Mouse (Mus musculus) layer of hippocampus, adult 9-11 months (tissue): Measurements from ENCODE around the gene Il23a.
"Not testable (repeated sequence)": the region's sequence is repeated elsewhere in the genome, so short reads cannot be mapped to it uniquely, and the experiment has no call there.

Experiments
- DNase-seq: peaks from one replicate; pipeline ENCODE4 v3.0.0; 2022

The Il23a gene

DNA sequence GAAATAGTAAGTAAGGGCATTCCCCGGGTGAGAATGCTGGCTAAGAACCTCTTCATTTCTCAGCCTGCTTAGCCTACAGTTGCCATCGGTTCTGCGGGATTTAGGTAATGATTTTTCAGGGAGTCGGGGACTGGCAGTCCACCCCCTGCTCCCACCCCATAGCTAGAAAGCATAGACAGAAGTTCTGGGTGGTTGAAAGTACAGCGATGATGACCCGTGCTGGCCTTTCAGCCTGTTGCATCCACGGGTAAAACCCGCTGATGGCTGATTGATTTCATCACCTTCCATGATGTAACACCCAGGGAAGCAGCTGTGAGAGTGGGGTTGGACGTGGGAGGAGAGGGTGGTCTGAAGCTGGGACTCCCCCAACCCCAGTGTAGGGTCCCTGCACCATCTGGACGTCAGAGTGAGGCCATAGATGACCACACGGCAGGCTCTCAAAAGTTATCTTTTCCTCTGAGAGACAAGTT, at the start of gene Il23a:
TSS of gene Il23a (minus strand) at position 51 of the 470 bp plus-strand sequence.
- DNase-seq, result no peak

GRCm38 (mm10) chr10:128347541-128347940, 49.0 kb upstream of the Il23a start:
- no peak for DNase-seq

- DNase-seq, result peak; percentile 81
Observed at GRCm38 (mm10) chr10:128344568-128345275, 46.2 kb upstream of the Il23a start.

DNA sequence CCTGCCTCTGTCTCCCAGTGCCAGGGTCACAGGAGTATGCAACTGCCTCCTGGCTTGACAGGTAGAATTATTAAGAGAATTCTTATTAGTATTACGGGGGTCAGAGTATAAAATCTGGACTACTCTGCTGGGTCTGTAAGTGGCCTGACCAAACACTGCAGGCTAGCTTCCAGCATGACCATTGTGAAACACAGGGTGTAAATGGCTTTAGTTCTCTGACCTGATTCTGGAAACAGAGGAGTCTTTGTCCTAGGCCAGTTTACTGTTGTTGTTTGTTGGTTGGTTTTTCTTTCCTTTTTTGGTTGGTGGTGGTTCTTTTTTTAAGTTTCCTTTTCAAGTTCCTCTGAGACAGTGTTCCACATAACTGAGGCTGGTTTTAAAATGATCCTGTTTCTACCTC, 44.9 kb upstream of the Il23a start:
- no peak for DNase-seq

GRCm38 (mm10) chr10:128340257-128340656, 41.7 kb upstream of the Il23a start:
- DNase-seq, result no peak

DNA sequence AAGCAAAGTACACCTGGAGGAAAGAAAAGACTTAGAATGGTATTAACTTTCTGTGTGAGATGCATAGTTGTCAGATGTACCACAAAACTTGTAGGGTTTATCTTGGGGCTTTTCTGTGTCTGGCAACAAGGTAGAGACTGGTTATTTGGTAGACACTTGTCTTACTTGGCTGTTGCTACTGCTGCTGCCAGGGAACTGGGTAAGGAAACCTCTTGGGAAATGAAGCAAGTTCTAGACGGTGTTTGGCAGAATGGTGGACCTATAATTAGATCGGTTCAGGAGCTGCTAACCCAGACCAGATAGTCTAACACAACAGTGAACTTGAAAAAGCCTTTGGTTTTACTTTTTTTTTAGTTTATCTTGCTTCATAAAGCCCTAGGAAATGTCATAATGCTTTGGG, 40.4 kb upstream of the Il23a start:
- no peak for DNase-seq

DNA sequence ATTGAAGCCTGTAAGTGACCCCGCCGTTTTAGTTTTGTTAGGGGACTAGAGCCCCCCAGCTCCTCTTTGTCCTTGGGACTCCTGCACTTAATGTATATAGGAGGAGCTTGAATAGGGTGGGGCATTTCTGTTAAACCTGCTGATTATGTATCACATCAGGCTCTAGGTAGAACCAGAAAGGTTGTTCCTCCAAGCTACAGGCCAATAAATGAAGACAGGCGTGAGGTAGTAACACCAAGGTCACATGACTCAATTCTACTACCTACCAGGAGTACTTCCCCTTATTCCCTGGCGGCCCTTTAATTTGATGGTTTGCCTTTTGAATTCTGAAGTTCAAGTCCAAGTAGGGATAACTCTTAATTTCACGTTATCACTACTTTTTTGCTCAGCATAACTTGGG, 39.9 kb upstream of the Il23a start:
- no peak for DNase-seq

DNA sequence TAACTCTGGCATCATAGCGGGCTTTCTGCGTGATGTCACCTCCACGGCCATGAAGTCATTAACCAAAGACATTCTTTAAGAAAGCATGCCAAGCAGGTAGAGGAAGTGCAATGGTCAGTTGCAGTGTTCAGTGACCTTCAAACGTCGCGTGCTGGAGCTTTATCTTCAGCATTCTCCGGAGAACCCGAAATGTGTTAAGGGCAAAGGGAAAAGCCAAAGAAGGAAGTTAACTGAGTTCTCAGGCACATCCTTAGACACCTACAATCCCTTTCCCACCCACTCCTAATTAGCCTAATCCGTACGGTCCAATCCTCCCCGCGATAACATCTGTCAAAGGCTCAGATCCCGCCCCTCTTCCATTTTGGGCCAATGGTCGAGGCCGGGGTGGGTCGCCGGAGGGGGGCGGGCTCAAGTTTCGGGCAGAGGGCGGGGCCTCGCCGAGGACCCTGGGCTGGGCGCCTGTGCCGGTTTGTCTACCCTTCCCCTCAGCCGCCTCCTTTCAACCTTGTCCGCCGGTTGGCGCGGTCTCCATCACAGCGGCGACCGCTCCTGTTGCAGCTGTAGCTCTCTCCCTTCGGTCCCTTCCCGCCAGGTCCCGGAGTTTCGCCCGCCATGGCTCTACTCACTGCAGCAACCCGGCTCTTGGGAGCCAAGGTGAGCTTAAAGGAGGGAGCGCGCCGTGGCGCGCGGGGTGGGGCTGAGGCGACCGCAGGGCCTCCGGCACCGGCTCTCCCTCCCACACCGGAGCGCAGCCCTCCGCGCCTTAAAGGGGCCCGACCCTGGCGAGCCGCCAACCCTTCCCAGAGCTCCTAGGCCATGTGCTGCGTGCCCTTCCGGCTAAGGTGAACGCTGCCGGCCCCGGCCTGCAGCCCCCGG, 39.0 kb upstream of the Il23a start, which contains the start of gene Cs:
TSS of gene Cs (plus strand) at position 429 of the 876 bp plus-strand sequence.
- peak; percentile 97 for DNase-seq

DNA sequence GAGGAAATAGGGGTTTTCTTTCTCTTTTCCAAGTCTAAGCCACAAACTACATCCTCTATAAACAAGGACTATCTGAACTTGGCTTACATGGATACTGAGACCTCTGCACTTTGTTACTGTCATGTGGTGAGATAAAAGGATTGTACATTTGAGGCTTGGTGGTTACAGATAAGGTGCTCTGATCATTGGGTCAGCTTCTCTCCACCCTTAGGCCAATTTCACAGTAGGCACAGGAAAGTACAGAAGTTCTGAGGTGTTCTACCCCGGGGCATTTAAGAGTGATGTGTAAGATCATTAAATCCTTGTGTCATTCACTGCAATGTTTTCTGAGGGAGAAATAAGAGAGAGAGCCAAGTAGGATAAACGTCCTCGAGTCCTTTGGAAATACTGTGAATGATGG, 38.0 kb upstream of the Il23a start:
- DNase-seq, result no peak

DNA sequence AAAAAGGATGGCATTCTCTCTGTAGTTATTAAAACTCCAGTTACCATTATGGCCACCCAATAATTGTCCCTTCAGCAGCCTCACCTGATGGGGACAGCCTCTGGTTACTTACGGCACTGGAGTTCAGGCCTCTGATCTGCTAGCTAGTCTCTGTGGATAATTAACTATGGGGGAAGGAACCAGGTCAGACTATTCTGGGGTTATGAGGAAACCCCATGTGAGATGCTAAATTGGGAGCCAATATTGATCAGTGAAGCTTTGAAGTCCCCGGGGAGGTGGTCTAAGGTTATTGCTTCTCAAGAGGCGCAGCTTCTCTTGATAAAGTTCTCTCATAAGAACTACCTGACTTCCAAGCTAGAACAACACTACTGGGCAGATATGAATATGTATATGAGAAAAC, 37.6 kb upstream of the Il23a start:
- DNase-seq, result no peak

DNA sequence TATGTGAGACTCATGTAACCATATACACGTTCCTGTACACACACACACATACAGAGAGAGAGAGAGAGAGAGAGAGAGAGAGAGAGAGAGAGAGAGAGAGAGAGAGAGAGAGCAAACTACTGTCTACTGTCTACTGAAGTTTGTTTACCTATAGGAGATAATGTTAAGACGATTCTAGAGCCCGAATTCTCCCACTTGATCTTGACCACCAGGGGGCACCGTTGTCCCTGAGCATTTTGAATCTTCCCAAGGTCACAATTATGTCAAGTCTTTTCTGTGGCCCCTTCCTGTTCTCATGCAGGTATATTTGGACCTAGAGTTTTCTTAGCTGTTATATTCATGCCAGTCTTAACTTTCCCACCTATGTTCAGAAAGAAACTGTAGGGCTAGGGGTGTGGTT, 37.0 kb upstream of the Il23a start:
- no peak for DNase-seq

GRCm38 (mm10) chr10:128332358-128333249, 34.1 kb upstream of the Il23a start:
- DNase-seq, result not testable (repeated sequence)

DNA sequence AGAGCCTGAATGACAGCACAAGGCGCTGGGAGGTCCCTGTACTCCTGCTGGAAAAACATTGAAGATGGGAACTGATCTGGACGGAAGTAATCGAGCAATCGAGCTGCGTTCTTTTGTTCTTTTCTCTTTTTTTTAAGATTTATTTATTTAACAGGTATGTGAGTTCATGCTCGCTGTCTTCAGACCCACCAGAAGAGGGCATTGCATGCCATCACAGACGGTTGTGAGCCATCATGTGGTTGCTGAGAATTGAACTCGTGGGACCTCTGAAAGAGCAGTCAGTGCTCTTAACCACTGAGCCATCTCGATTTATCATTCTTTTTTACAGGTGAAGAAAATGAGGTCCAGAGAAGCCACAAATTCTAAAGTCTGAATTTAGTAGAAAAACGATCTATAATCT, 29.1 kb upstream of the Il23a start:
- no peak for DNase-seq

DNA sequence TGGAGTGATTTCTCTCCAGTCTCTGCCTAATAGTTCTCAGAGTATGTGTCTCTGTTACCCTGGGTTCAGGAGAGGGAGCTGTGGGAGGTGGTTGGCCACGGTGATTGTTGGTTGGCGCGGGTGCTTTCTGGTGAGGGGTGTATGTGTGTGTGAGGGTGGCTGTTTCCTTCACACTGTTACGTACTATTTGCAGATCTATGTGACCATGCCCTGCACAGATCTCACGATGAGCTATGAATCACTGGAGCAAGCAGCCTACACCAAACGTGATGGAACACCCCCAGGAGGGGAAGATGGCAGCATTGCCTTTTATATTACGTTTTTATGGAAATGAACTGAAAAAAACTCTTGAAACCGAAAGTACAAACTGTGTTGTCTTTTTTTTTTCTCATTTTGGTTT, 28.3 kb upstream of the Il23a start:
- DNase-seq, result no peak

GRCm38 (mm10) chr10:128323516-128323915, 25.0 kb upstream of the Il23a start:
- no peak for DNase-seq

DNA sequence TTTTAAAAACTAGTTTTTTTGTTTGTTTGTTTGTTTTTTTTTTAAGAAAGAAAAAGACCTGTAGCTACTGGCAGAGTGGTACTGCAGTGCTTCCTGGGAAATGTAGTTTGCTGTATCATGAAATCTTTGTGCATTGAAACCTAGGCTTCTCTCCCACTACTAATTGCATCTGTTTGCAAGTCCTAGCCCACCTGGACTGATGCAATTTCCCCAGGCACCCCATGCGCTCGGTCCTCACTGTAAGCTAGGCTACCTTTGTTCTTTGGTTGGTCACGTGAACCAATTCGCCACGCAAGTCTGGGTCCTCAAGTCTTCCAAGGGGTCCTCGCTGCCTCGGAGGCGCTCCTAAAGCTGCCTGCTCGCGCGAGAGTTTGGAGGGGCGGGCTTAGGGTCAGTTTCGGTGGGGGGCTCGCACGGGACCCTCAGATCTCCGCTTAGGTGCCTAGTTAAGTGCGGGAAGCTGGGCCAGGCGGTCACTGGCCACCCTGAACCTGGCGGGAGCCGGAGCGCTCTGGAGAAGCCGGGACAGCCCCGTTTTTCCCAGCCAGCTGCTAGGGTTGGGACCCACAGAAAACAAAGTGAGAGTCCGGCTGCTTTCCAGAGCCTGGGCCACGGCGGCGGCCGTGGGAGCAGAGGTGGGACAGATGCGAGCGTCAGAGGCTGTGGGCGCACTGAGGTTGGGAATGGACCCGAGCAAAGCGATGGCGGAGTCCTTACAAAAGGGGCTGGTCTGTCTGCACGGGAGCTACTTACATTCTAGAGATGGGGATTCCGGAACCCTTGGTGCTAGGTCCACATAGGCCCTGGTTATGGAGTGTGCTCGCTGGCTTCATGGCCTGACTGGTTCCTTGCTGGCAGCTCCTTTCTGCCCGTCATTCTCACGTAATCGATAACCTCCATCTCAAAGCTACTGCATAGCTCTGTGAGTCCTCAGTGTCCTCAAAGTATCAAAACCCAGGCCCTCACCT, 23.9 kb upstream of the Il23a start, which contains the start of gene Cnpy2:
TSS of gene Cnpy2 (plus strand) at position 319 of the 968 bp plus-strand sequence.
- peak; percentile 84 for DNase-seq

DNA sequence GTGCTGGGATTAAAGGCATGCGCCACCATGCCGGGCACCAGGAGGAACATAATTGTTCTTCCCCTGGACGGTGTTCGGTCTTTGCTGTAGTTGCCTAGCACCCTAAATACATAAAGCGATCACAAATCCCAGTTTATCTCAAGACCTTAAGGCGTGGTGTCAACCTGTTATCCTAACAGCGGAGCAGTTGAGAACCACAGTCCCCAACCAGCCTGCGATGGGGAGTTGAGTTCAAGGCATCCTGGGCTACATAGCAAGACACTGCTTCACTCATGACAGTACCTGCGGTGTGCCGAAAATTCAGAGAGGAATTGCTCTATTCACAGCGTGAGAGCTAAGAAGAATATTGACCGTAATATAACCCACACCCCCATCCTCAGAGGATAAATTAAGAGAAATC, 23.1 kb upstream of the Il23a start:
- no peak for DNase-seq

- DNase-seq, result no peak
Observed at GRCm38 (mm10) chr10:128315578-128315977, 17.0 kb upstream of the Il23a start.

- no peak for DNase-seq
Observed at GRCm38 (mm10) chr10:128310902-128311301, 12.3 kb upstream of the Il23a start.

- no peak for DNase-seq
Observed at GRCm38 (mm10) chr10:128310177-128310576, 11.6 kb upstream of the Il23a start.

DNA sequence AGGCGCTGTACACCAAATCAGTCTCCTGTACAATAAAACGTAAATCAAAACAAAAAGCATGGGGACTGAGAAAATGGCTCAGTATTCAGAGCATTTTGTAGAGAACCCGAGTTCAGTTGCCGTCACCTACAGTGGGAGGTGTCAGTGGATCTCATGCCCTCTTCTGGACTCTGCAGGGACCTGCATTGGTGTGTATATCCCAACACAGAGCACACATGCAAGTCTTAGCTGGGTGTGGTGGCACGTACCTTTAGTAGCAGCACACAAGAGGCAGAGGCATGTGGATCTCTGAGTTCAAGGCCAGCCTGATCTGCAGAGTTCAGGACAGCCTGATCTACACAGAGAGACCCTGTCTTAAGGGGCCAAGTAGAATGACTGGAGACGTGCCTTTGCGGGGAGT, 11.1 kb upstream of the Il23a start:
- no peak for DNase-seq
